ENCODE assay signal across 8 mouse cellular contexts in the genomic region with DNA sequence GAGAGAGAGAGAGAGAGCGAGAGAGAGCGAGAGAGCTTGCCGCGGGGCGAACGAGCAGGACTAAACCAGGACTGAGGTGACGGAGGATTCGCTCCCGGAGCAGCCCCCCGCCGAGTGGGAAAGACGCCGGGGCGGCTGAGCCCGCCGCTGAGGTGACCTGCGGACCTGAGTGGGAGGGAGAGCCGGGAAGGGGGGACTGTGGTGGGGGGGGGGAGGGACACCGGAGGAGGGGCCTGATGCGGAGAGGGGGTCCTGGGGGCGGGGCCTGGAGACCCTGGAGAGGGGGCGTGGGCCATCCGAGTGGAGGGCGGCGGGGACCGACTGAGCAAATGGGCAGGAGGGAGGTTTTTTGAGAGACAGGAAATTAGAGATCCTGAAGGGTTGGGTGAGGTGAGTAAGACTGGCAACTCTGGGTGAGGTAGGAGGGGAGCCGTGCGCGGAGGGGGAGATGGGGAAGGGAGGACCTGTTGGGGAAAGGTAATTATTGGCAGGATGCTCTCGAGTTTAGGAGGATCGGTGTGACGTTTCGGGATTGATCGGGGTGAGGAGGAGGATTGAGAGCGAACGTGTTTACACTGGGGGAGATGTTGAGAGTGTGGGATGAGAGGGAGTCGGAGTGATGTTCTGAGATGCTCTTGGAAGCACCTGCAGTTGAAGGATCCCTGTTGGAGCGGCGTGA. TPM values are rescaled to one million over a fixed set of nuclear protein-coding genes. Genes with fewer than 3 reads are reported as not detected.
DNase-seq lines count a peak whose midpoint lies in the region; ATAC-seq and TF ChIP-seq lines count a peak whose summit lies in the region.

No protein-coding gene starts in this region.

- H3K27ac ChIP-seq in heart, postnatal 0 days (ENCODE audit: low read depth) = peak overlapping the region; percentile 79
- peak overlapping the region; percentile 87 for H3K27ac ChIP-seq in stomach, embryonic 16.5 days (ENCODE audit: low read length)

- TF ChIP-seq CTCF in heart, postnatal 0 days (IDR thresholded peaks at IDR 0.05; ENCODE audit: low read depth) = no peak

- peak; percentile 76 for ATAC-seq in heart, postnatal 0 days (ENCODE audit: insufficient read depth, low read depth)
- ATAC-seq in stomach, embryonic 16.5 days (ENCODE audit: insufficient read depth, low FRiP score) = peak; percentile 65

- H3K9ac ChIP-seq in heart, postnatal 0 days (replicated peaks; ENCODE audit: low read depth, low read length) = peak overlapping the region; percentile 84
- peak overlapping the region; percentile 90 for H3K9ac ChIP-seq in stomach, embryonic 16.5 days (ENCODE audit: low read length)

- peak; percentile 20 to 24 for DNase-seq in adrenal gland, postnatal 4 days (ENCODE audit: low spot score in 2 of 2)
- no peak for DNase-seq in adrenal gland, postnatal 14 days
- DNase-seq in CD4-positive helper T cell, adult 2 months (ENCODE audit: low read depth, low spot score) = peak; percentile 72
- DNase-seq in embryo, embryonic 10.5 days (ENCODE audit: low spot score) = peak; percentile 84
- peak; percentile 51 for DNase-seq in heart, postnatal 0 days (ENCODE audit: low spot score)
- DNase-seq in left cerebral cortex, postnatal 14 days (ENCODE audit: low spot score in 2 of 2) = peak; percentile 42 to 66
- peak; percentile 83 for DNase-seq in mesoderm, embryonic 11.5 days (ENCODE audit: low read depth, low spot score)

- H3K27me3 ChIP-seq in heart, postnatal 0 days (ENCODE audit: control insufficient read depth, insufficient read depth, low read length) = no peaks in the 10 kb centered on the region
- no peaks in the 10 kb centered on the region for H3K27me3 ChIP-seq in stomach, embryonic 16.5 days (ENCODE audit: control insufficient read depth, insufficient read depth, low read length)

- 0 out of 2 replicates have a peak, but pooled peaks cover 8% of the 10 kb centered on the region for H3K4me1 ChIP-seq in heart, postnatal 0 days (ENCODE audit: control insufficient read depth, insufficient read depth)
- peaks cover 11% of the 10 kb centered on the region; the same call in 1 of the 2 replicates for H3K4me1 ChIP-seq in stomach, embryonic 16.5 days (ENCODE audit: control insufficient read depth, insufficient read depth, low read length)

- TF ChIP-seq EP300 in heart, postnatal 0 days (IDR thresholded peaks at IDR 0.05; ENCODE audit: low read depth) = 0 out of 2 replicates have a peak, but pooled peaks have one; percentile 4

- peak overlapping the region; percentile 84 for H3K4me3 ChIP-seq in heart, postnatal 0 days (ENCODE audit: low read depth, low read length)
- peak overlapping the region; percentile 72 for H3K4me3 ChIP-seq in stomach, embryonic 16.5 days (replicated peaks; ENCODE audit: low read length)

- peaks cover 20% of the 10 kb centered on the region for H3K36me3 ChIP-seq in heart, postnatal 0 days (replicated peaks; ENCODE audit: control insufficient read depth, insufficient read depth, low read length)
- H3K36me3 ChIP-seq in stomach, embryonic 16.5 days (ENCODE audit: control insufficient read depth, insufficient read depth, low read length) = 0 out of 2 replicates have a peak, but pooled peaks cover 7% of the 10 kb centered on the region

- WGBS in heart, postnatal 0 days = under 1% methylated on average over 39 of the region's 39 CpGs
- WGBS in stomach, embryonic 16.5 days = under 1% methylated on average over 38 of the region's 39 CpGs

- no peaks in the 10 kb centered on the region for H3K9me3 ChIP-seq in heart, postnatal 0 days (replicated peaks; ENCODE audit: control insufficient read depth, low read length)
- H3K9me3 ChIP-seq in stomach, embryonic 16.5 days (replicated peaks; ENCODE audit: control insufficient read depth, low read length) = no peaks in the 10 kb centered on the region

- peak overlapping the region; percentile 66 for H3K4me2 ChIP-seq in heart, postnatal 0 days (ENCODE audit: low read depth, low read length)
- peak overlapping the region; percentile 77 for H3K4me2 ChIP-seq in stomach, embryonic 16.5 days (ENCODE audit: low read depth, low read length)

- intact Hi-C loops in left cerebral cortex, postnatal 14 days (cut with DNase I) = no loop called here

RNA-seq across cellular contexts. Expression of gene Wipf2, which starts 0.5 kb away (rescaled TPM):
- 10 to 100 TPM; 18.4 to 19.7 TPM for total RNA-seq in adrenal gland, postnatal 4 days (2021)
- total RNA-seq in adrenal gland, postnatal 14 days (2021) = 16.6 and 21.3 TPM in 2 replicates
- total RNA-seq in heart, postnatal 0 days (2014; rRNA removed; ENCODE audit: low replicate concordance) = 3.4 and 6.2 TPM in 2 replicates
- polyA plus RNA-seq in heart, postnatal 0 days (2015; fragmentation: Nextera tagmentation; extraction: Ambion mirVana) = 1.5 and 1.8 TPM in 2 replicates
- 10 to 100 TPM; 45.5 to 45.9 TPM for total RNA-seq in left cerebral cortex, postnatal 14 days (2021)
- 5.0 and 5.3 TPM in 2 replicates for polyA plus RNA-seq in stomach, embryonic 16.5 days (2015; fragmentation: Nextera tagmentation; extraction: Ambion mirVana)

RNA-seq across cellular contexts. Expression of gene Rapgefl1, which starts 27.3 kb away (rescaled TPM):
- total RNA-seq in adrenal gland, postnatal 4 days (2021) = 1 to 10 TPM; 2.6 to 3.0 TPM
- total RNA-seq in adrenal gland, postnatal 14 days (2021) = 0.79 and 0.93 TPM in 2 replicates
- total RNA-seq in heart, postnatal 0 days (2014; rRNA removed; ENCODE audit: low replicate concordance) = 0.77 and 0.80 TPM in 2 replicates
- 0.41 and 0.55 TPM in 2 replicates for polyA plus RNA-seq in heart, postnatal 0 days (2015; fragmentation: Nextera tagmentation; extraction: Ambion mirVana)
- total RNA-seq in left cerebral cortex, postnatal 14 days (2021) = 100 to 1,000 TPM; 141 to 143 TPM
- polyA plus RNA-seq in stomach, embryonic 16.5 days (2015; fragmentation: Nextera tagmentation; extraction: Ambion mirVana) = 6.5 and 7.8 TPM in 2 replicates

RNA-seq across cellular contexts. Expression of gene Cdc6, which starts 43.7 kb away (rescaled TPM):
- total RNA-seq in adrenal gland, postnatal 4 days (2021) = 1 to 10 TPM; 7.5 to 9.1 TPM
- 3.5 and 5.8 TPM in 2 replicates for total RNA-seq in adrenal gland, postnatal 14 days (2021)
- total RNA-seq in heart, postnatal 0 days (2014; rRNA removed; ENCODE audit: low replicate concordance) = 1.4 and 2.2 TPM in 2 replicates
- polyA plus RNA-seq in heart, postnatal 0 days (2015; fragmentation: Nextera tagmentation; extraction: Ambion mirVana) = 4.2 and 4.5 TPM in 2 replicates
- under 1 TPM; 0.47 to 0.57 TPM for total RNA-seq in left cerebral cortex, postnatal 14 days (2021)
- polyA plus RNA-seq in stomach, embryonic 16.5 days (2015; fragmentation: Nextera tagmentation; extraction: Ambion mirVana) = 26.9 and 28.1 TPM in 2 replicates

RNA-seq across cellular contexts. Expression of gene Casc3, which starts 59.2 kb away (rescaled TPM):
- 10 to 100 TPM; 45.2 to 54.8 TPM for total RNA-seq in adrenal gland, postnatal 4 days (2021)
- 37.8 and 38.8 TPM in 2 replicates for total RNA-seq in adrenal gland, postnatal 14 days (2021)
- 6.8 and 9.7 TPM in 2 replicates for total RNA-seq in heart, postnatal 0 days (2014; rRNA removed; ENCODE audit: low replicate concordance)
- polyA plus RNA-seq in heart, postnatal 0 days (2015; fragmentation: Nextera tagmentation; extraction: Ambion mirVana) = 11.6 and 11.9 TPM in 2 replicates
- total RNA-seq in left cerebral cortex, postnatal 14 days (2021) = 10 to 100 TPM; 53.1 to 54.6 TPM
- 25.1 and 26.3 TPM in 2 replicates for polyA plus RNA-seq in stomach, embryonic 16.5 days (2015; fragmentation: Nextera tagmentation; extraction: Ambion mirVana)

Comparison
In these comparisons a context has a peak if more than half of its experiments do, and no peak if none do; other contexts are left out.
1. RNA of gene Rapgefl1, which starts 27.3 kb away (total RNA-seq): 141 to 143 TPM in left cerebral cortex, postnatal 14 days; 2.6 to 3.0 TPM in adrenal gland, postnatal 4 days, 0.79 to 0.93 TPM in adrenal gland, postnatal 14 days and 0.77 to 0.80 TPM in heart, postnatal 0 days; every median in the first group is over 10 times any median in the second.